Mouse (Mus musculus) liver, embryonic 12.5 days (tissue): ENCODE results near the gene Cfap43. TPM values are rescaled to one million over a fixed set of nuclear protein-coding genes. Genes with fewer than 3 reads are reported as not detected.
A peak's percentile ranks its signal among the peaks of the same experiment; 100 is the strongest.

Experiments used
- ATAC-seq: fragments of 200-750 bp; cut with Nextera tagmentation; 2 replicates; pipeline ENCODE4 v1.8.0; 2017; ENCODE audit warnings: moderate number of reproducible peaks, mild to moderate bottlenecking, moderate library complexity
- H3K27ac ChIP-seq: fragments of 300-500 bp; sonication (generic); 2 replicates; pipeline ENCODE4 v1.5.1; 2016; ENCODE audit warnings: mild to moderate bottlenecking
- H3K27me3 ChIP-seq: fragments of 300-500 bp; sonication (generic); replicated peaks from 2 replicates; pipeline ENCODE4 v1.6.1; 2016; ENCODE audit warnings: mild to moderate bottlenecking, moderate library complexity
- H3K36me3 ChIP-seq: fragments of 300-500 bp; sonication (generic); 2 replicates; pipeline ENCODE4 v1.6.1; 2016; ENCODE audit warnings: mild to moderate bottlenecking, moderate library complexity
- H3K4me1 ChIP-seq: fragments of 300-500 bp; sonication (generic); 2 replicates; pipeline ENCODE4 v1.6.1; 2016
- H3K4me2 ChIP-seq: fragments of 300-500 bp; sonication (generic); 2 replicates; pipeline ENCODE4 v1.6.1; 2016; ENCODE audit warnings: mild to moderate bottlenecking, moderate library complexity
- H3K4me3 ChIP-seq: fragments of 300-500 bp; sonication (generic); 2 replicates; pipeline ENCODE4 v1.5.1; 2016; ENCODE audit warnings: mild to moderate bottlenecking, moderate library complexity
- H3K9ac ChIP-seq: fragments of 300-500 bp; sonication (generic); 2 replicates; pipeline ENCODE4 v1.6.1; 2016; ENCODE audit warnings: mild to moderate bottlenecking, moderate library complexity
- H3K9me3 ChIP-seq: fragments of 300-500 bp; sonication (generic); replicated peaks from 2 replicates; pipeline ENCODE4 v1.6.1; 2016; ENCODE audit warnings: mild to moderate bottlenecking, moderate library complexity
- WGBS: fragments of 180-500 bp; shearing (Covaris S2); methylation state at CpG from one replicate; pipeline ENCODE4 v1.1.7; 2016; ENCODE audit not compliant: insufficient replicate concordance; 5-methylcytosine and 5-hydroxymethylcytosine counted together
- polyA plus RNA-seq: library from polyadenylated mRNA; unstranded; fragments of >200 nt; fragmentation: Nextera tagmentation; extraction: Ambion mirVana; gene quantifications from 2 replicates; pipeline ENCODE4 v1.2.1, GENCODE M21; 2016

Cfap43 gene
- polyA plus RNA-seq, 1 experiment from 2014 or later = 0.04 TPM

DNA sequence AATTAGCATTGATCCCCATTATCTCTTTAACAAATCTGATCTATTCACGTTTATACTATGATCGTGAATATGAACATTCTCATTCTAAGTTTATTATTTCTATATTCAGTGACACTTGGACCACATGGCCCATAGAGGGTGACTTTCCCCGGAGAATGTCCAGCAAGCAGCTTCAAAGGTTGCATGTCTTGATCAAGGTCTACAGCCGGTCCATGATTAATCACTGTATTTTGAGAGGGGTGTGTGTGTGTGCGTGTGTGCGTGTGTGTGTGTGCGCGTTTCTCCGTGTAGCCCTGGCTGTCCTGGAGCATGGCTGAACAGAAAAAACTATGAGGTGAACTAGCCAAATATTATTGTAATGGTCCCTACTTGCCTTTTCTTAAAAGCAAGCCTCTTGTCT is 166.6 kb downstream of the Cfap43 start:
- Histone ChIP-seq H3K4me3 (no peak overlapping the region), H3K36me3 (no peaks in the 10 kb centered on the region), H3K4me1 (no peaks in the 10 kb centered on the region; the same call in 1 of the 2 replicates), H3K27ac (no peak overlapping the region), H3K9me3 (no peaks in the 10 kb centered on the region), H3K27me3 (0 out of 2 replicates have a peak, but pooled peaks cover 2% of the 10 kb centered on the region), H3K9ac (no peak overlapping the region), H3K4me2 (no peak overlapping the region)
- no peak for ATAC-seq
- WGBS = 79% methylated on average over 9 of the region's 9 CpGs

DNA sequence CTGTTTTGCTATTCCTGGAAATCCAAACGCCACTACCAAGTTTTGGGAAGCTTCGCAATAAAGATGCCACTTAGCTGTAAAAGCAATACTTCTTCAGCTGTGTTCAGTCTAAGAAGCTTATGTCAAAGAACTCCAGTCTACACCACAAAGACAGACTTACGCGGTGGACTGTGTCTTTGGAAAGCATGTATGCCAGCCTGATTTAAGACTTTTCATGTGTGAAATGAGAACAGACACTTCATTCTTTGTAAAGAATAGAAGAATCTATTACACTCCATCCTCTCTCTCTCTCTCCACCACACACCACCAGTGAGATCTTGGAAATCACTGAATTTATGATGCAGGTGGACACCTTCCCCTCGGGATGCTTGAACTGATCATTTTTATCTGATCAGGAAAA is 168.7 kb downstream of the Cfap43 start:
- WGBS = 81% methylated on average over 5 of the region's 5 CpGs

DNA sequence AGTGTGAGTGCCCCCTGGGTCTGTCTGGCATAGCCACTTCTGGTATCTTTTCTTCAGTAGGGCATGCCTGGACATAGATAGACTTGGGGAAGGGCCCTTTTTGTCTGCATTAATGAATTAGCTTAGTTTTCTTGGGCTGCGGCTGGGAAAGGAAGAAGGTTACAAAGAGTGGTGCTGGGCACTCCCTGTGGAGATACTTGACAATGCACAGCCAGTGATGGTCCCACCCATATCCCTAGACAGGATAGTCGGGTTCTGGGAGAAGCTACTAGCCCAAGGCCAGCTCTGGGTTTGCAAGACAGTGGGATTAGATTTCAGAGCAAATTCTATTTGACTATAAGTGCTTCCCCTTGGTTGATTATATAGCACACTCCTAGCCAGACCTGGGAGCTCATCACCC is 170.1 kb downstream of the Cfap43 start:
- 73% methylated on average over 2 of the region's 2 CpGs for WGBS
- H3K4me3 ChIP-seq = no peak overlapping the region
- no peaks in the 10 kb centered on the region for H3K27me3 ChIP-seq
- H3K4me1 ChIP-seq = no peaks in the 10 kb centered on the region; the same call in 1 of the 2 replicates
- no peak overlapping the region for H3K9ac ChIP-seq
- no peak for ATAC-seq
- H3K4me2 ChIP-seq = no peak overlapping the region
- H3K27ac ChIP-seq = no peak overlapping the region
- H3K36me3 ChIP-seq = no peaks in the 10 kb centered on the region
- no peaks in the 10 kb centered on the region for H3K9me3 ChIP-seq

More for the DNA sequence above, 168.7 kb downstream of the Cfap43 start:
- no peaks in the 10 kb centered on the region for H3K36me3 ChIP-seq
- no peak overlapping the region for H3K4me2 ChIP-seq
- no peak overlapping the region for H3K9ac ChIP-seq
- no peak for ATAC-seq
- 0 out of 2 replicates have a peak, but pooled peaks cover 2% of the 10 kb centered on the region for H3K27me3 ChIP-seq
- no peaks in the 10 kb centered on the region for H3K9me3 ChIP-seq
- H3K4me3 ChIP-seq = no peak overlapping the region
- no peak overlapping the region for H3K27ac ChIP-seq
- no peaks in the 10 kb centered on the region; the same call in 1 of the 2 replicates for H3K4me1 ChIP-seq

DNA sequence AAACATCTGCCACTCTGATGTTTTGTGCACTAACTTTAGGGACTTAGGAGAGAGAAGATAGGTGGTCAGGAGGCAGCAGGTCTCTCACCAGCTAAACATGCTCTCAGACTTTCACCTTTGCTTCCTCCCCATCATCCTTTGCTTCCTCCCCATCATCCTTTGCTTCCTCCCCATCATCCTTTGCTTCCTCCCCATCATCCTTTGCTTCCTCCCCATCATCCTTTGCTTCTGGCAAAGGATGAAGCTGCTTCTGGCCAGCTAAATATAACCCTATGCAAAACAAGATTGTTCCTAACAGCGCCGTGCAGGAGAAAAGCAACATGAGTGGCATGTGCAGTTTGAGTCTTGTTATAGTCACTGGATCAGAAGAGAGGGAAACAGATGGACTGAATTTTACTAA is 172.0 kb downstream of the Cfap43 start:
- H3K36me3 ChIP-seq = no peaks in the 10 kb centered on the region
- H3K4me1 ChIP-seq = no peaks in the 10 kb centered on the region
- no peak overlapping the region for H3K9ac ChIP-seq
- 91% methylated on average over 2 of the region's 2 CpGs for WGBS
- H3K27ac ChIP-seq = no peak overlapping the region
- no peak for ATAC-seq
- H3K4me3 ChIP-seq = no peak overlapping the region
- no peak overlapping the region for H3K4me2 ChIP-seq
- no peaks in the 10 kb centered on the region for H3K27me3 ChIP-seq
- H3K9me3 ChIP-seq = no peaks in the 10 kb centered on the region

DNA sequence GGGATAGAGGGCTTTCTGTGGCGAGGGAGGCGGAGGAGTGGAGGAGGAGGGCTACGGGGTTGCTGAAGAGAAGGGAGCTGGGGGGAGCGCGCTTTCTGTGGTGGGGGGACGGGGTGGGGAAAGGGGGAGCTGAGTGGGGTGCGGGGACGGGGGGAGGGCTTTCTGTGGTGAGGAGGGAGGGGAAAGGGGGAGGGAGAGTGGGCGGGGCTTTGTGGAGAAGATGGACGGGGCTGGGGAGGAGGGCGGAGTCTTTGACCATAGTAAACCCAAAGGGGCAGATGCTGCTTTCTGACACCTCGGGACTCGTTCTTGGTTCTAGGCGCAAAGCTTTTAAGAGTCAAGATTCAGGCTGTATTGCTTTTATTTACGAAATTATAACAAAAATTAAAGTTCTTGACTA is 187.2 kb downstream of the Cfap43 start:
- Histone ChIP-seq H3K27me3 (no peaks in the 10 kb centered on the region), H3K9ac (peak overlapping the region; percentile 82), H3K4me3 (peak overlapping the region; percentile 90), H3K27ac (peak overlapping the region; percentile 91), H3K9me3 (no peaks in the 10 kb centered on the region), H3K36me3 (peaks cover 42% of the 10 kb centered on the region), H3K4me1 (peaks cover 24% of the 10 kb centered on the region), H3K4me2 (peak overlapping the region; percentile 96)
- 2% methylated on average over 15 of the region's 15 CpGs for WGBS
- ATAC-seq = peak; percentile 50

DNA sequence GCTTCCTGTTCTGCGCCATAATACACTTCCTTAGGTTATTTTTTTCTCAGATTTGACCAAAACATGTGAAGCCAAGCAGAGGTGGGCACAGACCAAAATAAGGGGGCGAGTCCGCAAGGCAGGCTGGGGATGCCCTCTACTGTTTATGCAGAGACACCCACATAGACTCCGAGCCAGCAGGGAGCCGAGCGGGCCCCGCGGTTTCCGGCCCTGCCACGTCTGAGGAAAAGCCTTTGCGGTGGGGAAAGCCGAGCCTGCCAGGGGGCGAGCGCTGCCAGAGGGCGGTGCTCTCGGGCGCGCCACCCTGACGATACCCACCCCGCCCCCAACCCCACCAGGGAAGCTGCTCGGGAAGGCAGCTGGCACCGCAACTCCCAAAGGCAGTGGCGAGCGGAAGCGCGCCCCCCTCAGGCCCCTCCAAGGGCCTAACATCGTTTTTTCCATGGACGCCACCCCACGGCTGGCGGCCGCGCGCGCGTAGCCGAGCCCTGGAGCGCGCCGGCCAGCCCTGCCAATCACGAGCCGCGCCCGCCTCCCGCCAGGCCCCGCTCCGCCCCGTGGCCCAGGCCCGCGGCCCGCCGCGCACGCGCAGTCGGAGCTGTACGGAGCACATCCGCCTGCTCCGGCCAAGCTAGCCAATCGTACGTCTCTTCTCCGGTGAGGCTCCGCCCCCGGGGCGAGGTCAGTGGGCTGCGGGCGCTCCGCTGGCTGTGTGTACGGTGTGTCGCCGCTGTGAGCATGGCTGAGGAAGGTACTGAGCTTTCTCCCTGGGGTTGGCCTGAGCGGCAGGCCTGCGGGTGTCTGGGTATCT is 187.8 kb downstream of the Cfap43 start, which contains the start of gene Sfr1:
Gene Sfr1 (plus strand): TSS at position 612 of the 811 bp plus-strand sequence.
- under 1% methylated on average over 70 of the region's 72 CpGs for WGBS

DNA sequence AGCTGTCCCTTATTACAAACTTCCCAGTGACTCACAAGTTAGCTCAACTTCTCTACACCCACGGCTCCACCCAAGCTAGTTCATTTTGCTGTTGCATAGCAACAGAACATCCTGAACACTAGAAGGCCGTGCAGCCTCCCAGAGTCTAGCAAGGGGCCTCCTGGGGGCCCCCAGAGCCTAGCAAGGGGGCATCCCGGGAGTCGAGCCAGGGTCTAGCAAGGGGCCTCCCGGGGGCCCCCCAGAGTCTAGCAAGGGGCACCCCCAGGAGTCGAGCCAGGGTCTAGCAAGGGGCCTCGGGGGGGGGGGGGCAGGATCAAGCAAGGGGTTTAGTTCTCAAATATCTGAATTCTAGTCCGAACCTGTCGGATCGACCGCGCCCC is 188.4 kb downstream of the Cfap43 start:
- ATAC-seq = peak; percentile 58
- Histone ChIP-seq H3K9ac (peak overlapping the region; percentile 80), H3K4me3 (peak overlapping the region; percentile 90), H3K4me1 (peaks cover 22% of the 10 kb centered on the region), H3K27ac (peak overlapping the region; percentile 91), H3K9me3 (no peaks in the 10 kb centered on the region), H3K27me3 (no peaks in the 10 kb centered on the region), H3K36me3 (peaks cover 31% of the 10 kb centered on the region), H3K4me2 (peak overlapping the region; percentile 96)
- WGBS = under 1% methylated on average over 12 of the region's 12 CpGs

More for the DNA sequence above, 187.8 kb downstream of the Cfap43 start, which contains the start of gene Sfr1:
- ATAC-seq = peak; percentile 96
- H3K27me3 ChIP-seq = no peaks in the 10 kb centered on the region
- H3K9ac ChIP-seq = peak within 1 kb of the TSS; percentile 82
- H3K27ac ChIP-seq = peak within 1 kb of the TSS; percentile 91
- peaks cover 37% of the 10 kb centered on the region for H3K36me3 ChIP-seq
- no peaks in the 10 kb centered on the region for H3K9me3 ChIP-seq
- H3K4me3 ChIP-seq = peak within 1 kb of the TSS; percentile 90
- H3K4me2 ChIP-seq = peak within 1 kb of the TSS; percentile 96
- H3K4me1 ChIP-seq = peaks cover 24% of the 10 kb centered on the region

DNA sequence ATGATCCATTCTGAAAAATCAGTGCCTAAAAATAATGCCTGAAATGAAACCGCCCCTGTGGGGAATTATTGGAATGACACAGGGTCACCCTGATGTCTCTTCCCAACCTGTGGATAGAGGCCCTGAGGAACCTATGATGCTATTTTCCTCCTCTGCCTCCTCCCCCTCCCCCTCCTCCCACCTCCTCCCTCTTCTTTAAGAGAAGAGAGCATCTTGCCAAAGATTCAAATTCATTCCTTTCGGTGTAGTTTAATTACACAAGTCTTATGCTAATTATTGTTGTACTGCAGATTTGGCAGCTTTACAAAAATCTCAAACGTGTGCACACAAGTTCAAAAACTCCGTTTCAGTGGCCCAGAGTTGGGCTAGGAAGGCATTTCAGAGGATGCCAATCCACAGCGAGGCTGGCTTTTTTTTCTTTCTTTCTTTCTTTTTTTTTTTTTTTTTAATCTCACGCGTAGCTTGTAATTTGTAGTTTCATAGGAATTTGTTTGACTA is 193.4 kb downstream of the Cfap43 start:
- Histone ChIP-seq H3K9me3 (no peaks in the 10 kb centered on the region), H3K4me3 (no peak overlapping the region), H3K27me3 (0 out of 2 replicates have a peak, but pooled peaks cover 6% of the 10 kb centered on the region), H3K27ac (no peak overlapping the region), H3K36me3 (no peaks in the 10 kb centered on the region), H3K4me1 (peaks cover 10% of the 10 kb centered on the region), H3K9ac (no peak overlapping the region), H3K4me2 (no peak overlapping the region)
- 67% methylated on average over 7 of the region's 7 CpGs for WGBS
- no peak for ATAC-seq

DNA sequence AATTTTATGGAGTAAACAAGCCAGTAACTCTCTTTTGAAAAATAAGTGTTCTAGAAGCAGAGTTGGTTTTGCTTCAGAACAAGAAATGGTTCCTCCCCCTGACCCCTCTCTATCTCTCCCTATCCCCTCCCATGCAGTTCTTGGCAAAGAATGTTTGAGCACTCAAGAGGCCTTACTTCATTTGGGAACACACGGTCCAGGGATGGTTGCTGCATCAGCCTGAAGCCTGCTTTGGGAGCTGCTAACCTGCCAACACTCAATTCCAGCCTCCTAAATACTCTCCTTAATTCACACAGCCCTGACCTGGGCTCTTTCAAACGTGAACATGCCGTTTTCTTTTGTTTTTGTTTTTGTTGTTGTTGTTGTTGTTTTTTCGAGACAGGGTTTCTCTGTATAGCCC is 194.2 kb downstream of the Cfap43 start:
- 55% methylated on average over 4 of the region's 4 CpGs for WGBS
- no peak for ATAC-seq
- no peaks in the 10 kb centered on the region for H3K36me3 ChIP-seq
- peaks cover 3% of the 10 kb centered on the region for H3K4me1 ChIP-seq
- no peak overlapping the region for H3K4me3 ChIP-seq
- no peaks in the 10 kb centered on the region for H3K9me3 ChIP-seq
- H3K27ac ChIP-seq = no peak overlapping the region
- 0 out of 2 replicates have a peak, but pooled peaks cover 6% of the 10 kb centered on the region for H3K27me3 ChIP-seq
- H3K9ac ChIP-seq = no peak overlapping the region
- no peak overlapping the region for H3K4me2 ChIP-seq

DNA sequence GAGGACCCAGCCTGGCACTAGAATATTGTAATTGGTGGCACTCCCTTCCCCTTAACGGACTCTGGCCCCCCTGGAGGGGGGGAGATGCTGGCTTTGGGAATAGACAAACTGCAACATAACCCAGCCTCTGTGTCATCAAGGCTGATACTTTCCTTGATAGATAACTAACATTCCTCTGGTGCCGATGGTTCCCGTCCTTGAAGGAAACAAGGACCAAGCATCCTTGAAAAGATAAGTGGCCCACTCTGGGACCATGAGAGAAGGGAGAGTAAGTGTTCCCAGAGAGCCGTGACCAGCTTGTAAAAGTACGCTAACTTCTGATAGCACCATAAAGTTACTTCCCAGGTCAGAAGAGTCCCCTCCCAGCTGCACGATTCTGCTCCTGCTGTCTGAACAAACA is 196.6 kb downstream of the Cfap43 start:
- H3K4me2 ChIP-seq = no peak overlapping the region
- WGBS = 47% methylated on average over 6 of the region's 6 CpGs
- no peaks in the 10 kb centered on the region for H3K4me1 ChIP-seq
- H3K27ac ChIP-seq = no peak overlapping the region
- no peak overlapping the region for H3K4me3 ChIP-seq
- no peak for ATAC-seq
- H3K9me3 ChIP-seq = no peaks in the 10 kb centered on the region
- H3K27me3 ChIP-seq = 0 out of 2 replicates have a peak, but pooled peaks cover 6% of the 10 kb centered on the region
- H3K36me3 ChIP-seq = no peaks in the 10 kb centered on the region
- H3K9ac ChIP-seq = no peak overlapping the region

DNA sequence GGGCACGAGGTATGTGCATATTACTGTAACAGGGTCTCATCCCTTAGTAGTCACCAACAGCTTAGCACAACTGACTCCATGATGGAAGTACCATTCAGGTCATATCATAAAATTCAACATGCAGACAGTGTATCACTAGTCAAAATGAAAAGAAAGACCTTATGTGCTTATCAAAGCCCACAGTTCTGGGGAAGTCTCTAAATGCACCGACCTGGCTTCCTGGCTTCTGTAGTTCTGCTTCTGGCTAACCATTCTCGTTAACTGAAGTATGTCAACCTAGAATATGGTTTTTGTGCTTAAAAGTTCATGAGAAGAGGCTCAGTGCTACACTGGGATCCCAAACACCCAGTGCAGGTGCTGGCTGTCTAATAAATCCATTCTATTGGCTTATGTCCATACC is 199.9 kb downstream of the Cfap43 start:
- Histone ChIP-seq H3K36me3 (no peaks in the 10 kb centered on the region), H3K9me3 (0 out of 2 replicates have a peak, but pooled peaks cover 3% of the 10 kb centered on the region), H3K4me3 (no peak overlapping the region), H3K4me2 (no peak overlapping the region), H3K4me1 (no peaks in the 10 kb centered on the region), H3K9ac (no peak overlapping the region), H3K27ac (no peak overlapping the region), H3K27me3 (0 out of 2 replicates have a peak, but pooled peaks cover 6% of the 10 kb centered on the region)
- no peak for ATAC-seq
- WGBS = 43% methylated on average over 3 of the region's 3 CpGs

DNA sequence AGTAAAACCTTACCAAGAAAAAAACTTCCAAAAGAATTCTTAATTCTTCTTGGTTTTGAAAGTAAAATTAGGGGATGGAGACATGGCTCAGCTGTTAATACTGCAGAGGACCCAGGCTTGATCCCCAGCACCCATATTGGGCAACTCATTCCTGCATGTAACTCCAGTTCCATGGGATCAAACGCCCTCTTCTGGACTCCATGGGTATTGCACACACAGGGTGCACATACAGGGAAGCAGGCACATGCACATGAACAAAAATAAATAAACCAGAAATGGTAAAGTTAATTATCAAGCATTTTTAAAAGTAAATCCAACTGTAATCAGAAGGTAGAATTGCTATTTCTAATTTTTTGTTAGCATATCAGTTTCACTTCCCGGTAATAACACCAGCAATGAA is 202.9 kb downstream of the Cfap43 start:
- Histone ChIP-seq H3K4me2 (no peak overlapping the region), H3K27ac (no peak overlapping the region), H3K27me3 (no peaks in the 10 kb centered on the region), H3K4me1 (no peaks in the 10 kb centered on the region), H3K4me3 (no peak overlapping the region), H3K9ac (no peak overlapping the region), H3K9me3 (0 out of 2 replicates have a peak, but pooled peaks cover 3% of the 10 kb centered on the region), H3K36me3 (no peaks in the 10 kb centered on the region)
- ATAC-seq = no peak
- 55% methylated on average over 2 of the region's 2 CpGs for WGBS
